In the genomic region with DNA sequence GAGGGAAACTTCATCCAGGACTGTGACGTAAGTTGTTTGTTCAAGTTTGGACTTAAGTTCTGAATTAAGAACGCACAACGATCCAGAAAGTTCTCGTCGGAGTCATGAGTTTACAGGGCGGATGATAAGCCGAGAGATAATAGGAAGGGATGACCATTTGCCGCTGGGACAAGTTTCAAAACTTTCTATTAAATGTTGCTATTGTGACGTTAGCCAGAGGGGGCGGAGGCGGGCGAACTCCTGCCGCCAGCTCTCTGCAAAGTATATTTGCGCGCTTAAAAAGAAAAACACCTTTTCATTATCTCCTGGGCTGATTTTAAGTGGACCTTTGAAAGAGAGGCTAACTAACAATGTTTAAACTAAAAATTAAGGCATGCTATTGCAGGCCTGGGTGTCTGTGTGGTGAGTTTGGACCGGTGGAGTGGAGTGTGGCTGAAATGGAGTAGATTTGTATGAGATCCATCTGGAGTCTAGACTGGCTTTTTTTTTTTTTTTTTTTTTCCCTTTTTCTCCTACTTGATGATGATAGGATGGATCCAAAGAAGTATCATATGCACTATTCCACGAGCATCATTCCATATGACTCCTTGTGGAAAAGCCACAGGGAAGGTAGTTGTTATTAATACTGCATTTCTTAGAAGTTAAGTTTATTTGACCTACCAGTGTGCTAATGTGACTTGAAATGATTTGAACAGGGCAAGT, we compare ENCODE assay signal across 8 mouse cellular contexts. TPM values are rescaled to one million over a fixed set of nuclear protein-coding genes. Genes with fewer than 3 reads are reported as not detected.
DNase-seq lines count a peak whose midpoint lies in the region; ATAC-seq lines count a peak whose summit lies in the region.

No protein-coding gene starts in this region.

- H3K27me3 ChIP-seq in megakaryocyte, embryonic 14.5 days (replicated peaks) = no peaks in the 10 kb centered on the region

- peaks cover 25% of the 10 kb centered on the region for H3K36me3 ChIP-seq in megakaryocyte, embryonic 14.5 days (replicated peaks; ENCODE audit: low read length)

- H3K9me3 ChIP-seq in megakaryocyte, embryonic 14.5 days = no peaks in the 10 kb centered on the region

- peak; percentile 87 for ATAC-seq in erythroid progenitor cell, adult 5-6 weeks (replicated peaks; ENCODE audit: low FRiP score, poor library complexity, severe bottlenecking)

- H3K4me1 ChIP-seq in megakaryocyte, embryonic 14.5 days = peaks cover 26% of the 10 kb centered on the region

- intact Hi-C loops in heart, postnatal 36 days (cut with DNase I) = loop anchor here (5.0 kb wide), 1 partner anchor 70 kb away; no protein-coding TSS in a partner anchor

- H3K4me3 ChIP-seq in megakaryocyte, embryonic 14.5 days (replicated peaks) = peak overlapping the region; percentile 99

- DNase-seq in cerebellum, postnatal 14 days = peak; percentile 9 to 13
- no peak for DNase-seq in cerebellum, adult 9-11 months
- DNase-seq in adrenal gland, adult 18-20 months (ENCODE audit: low spot score in 2 of 2) = peak; percentile 30 to 46
- DNase-seq in heart, postnatal 36 days = peak; percentile 51 to 53
- peak; percentile 69 to 76 for DNase-seq in kidney, postnatal 4 days
- peak; percentile 58 to 81 for DNase-seq in spleen, postnatal 10 days (ENCODE audit: low spot score in 2 of 2)

RNA-seq across cellular contexts. Expression of a gene that starts 0.9 kb away (rescaled TPM):
- total RNA-seq in adrenal gland, adult 18-20 months (2021) = 10 to 100 TPM; 10.5 to 13.9 TPM
- total RNA-seq in erythroid progenitor cell, adult 5-6 weeks (2015; ENCODE audit: low replicate concordance) = 68.3 and 81.1 TPM in 2 replicates
- total RNA-seq in erythroid progenitor cell, adult 5-6 weeks (2017; ENCODE audit: low replicate concordance) = 80.4 and 123 TPM in 2 replicates
- 1 to 10 TPM; 2.6 to 2.7 TPM for total RNA-seq in heart, postnatal 36 days (2021)
- 22.6 and 36.0 TPM in 2 replicates for polyA plus RNA-seq in megakaryocyte, embryonic 14.5 days (2012; ENCODE audit: insufficient read depth, low replicate concordance)

RNA-seq across cellular contexts. Expression of a gene that starts 32.9 kb away (rescaled TPM):
- 1 to 10 TPM; 7.6 to 9.4 TPM for total RNA-seq in adrenal gland, adult 18-20 months (2021)
- 14.1 and 16.8 TPM in 2 replicates for total RNA-seq in erythroid progenitor cell, adult 5-6 weeks (2015; ENCODE audit: low replicate concordance)
- total RNA-seq in erythroid progenitor cell, adult 5-6 weeks (2017; ENCODE audit: low replicate concordance) = 14.8 and 16.0 TPM in 2 replicates
- 1 to 10 TPM; 5.2 to 5.6 TPM for total RNA-seq in heart, postnatal 36 days (2021)
- 1.9 TPM in 1 of 2 replicates, not detected in the other for polyA plus RNA-seq in megakaryocyte, embryonic 14.5 days (2012; ENCODE audit: insufficient read depth, low replicate concordance)

Comparison
In these comparisons a context has a peak if more than half of its experiments do, and no peak if none do; other contexts are left out.
1. RNA of a gene that starts 0.9 kb away (total RNA-seq): 68.3 to 123 TPM in erythroid progenitor cell, adult 5-6 weeks; 10.5 to 13.9 TPM in adrenal gland, adult 18-20 months and 2.6 to 2.7 TPM in heart, postnatal 36 days; every median in the first group is over 4 times any median in the second.